Comparison of ENCODE assay signal across 8 mouse cellular contexts in the genomic region with DNA sequence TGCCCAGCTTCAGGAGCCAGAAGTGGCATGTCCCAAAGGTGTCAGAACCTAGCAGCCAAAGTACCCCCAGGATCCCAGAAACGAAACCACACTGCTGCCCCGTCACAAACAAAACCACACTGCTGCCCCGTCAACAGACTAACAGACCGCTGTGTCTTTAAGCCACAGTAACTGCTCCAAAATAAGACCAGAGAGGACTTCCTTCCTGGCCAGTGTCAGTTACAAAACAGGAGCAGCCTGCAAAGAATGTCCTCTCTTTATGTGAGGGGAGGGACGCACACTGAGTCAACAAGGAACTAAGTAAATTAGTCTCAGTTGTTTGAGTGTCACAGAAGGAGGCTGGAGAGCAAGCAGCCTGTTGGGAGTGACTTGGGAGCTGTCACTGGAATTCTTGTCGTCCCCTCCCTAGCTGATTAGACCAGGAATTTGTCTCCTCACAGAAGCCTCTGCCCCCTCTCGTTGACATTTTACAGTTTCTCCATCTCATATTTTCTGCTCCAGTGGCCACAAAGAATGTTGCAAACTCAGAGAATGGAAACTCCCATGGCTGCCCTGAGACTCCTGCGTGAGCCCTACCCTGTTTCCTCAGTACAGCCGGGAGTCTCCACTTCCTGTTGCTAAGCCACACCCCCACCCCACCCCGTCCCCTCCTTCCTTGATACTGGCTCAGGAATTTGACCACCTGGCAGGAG. TPM values are rescaled to one million over a fixed set of nuclear protein-coding genes. Genes with fewer than 3 reads are reported as not detected.
DNase-seq lines count a peak whose midpoint lies in the region.

No protein-coding gene starts in this region.

- H3K9me3 ChIP-seq in megakaryocyte, embryonic 14.5 days: peaks cover 4% of the 10 kb centered on the region

- peak overlapping the region; percentile 87 for H3K4me3 ChIP-seq in megakaryocyte, embryonic 14.5 days (replicated peaks)

- H3K4me1 ChIP-seq in megakaryocyte, embryonic 14.5 days: peaks cover 38% of the 10 kb centered on the region

- H3K27me3 ChIP-seq in megakaryocyte, embryonic 14.5 days (replicated peaks): peaks cover 8% of the 10 kb centered on the region

- intact Hi-C loops in heart, postnatal 10 days (cut with DNase I): no loop called here

- peak; percentile 45 for DNase-seq in adrenal gland, postnatal 14 days
- no peak for DNase-seq in adrenal gland, adult 8-10 months
- DNase-seq in embryo, embryonic 10.5 days (ENCODE audit: low spot score): peak; percentile 64
- DNase-seq in heart, postnatal 10 days: peak; percentile 62 to 64
- DNase-seq in kidney, postnatal 36 days: peak; percentile 71 to 74
- DNase-seq in yolk sac, embryonic 10.5 days (ENCODE audit: low spot score): peak; percentile 77
- no peak for DNase-seq in right cerebral cortex, adult 18-20 months

- H3K36me3 ChIP-seq in megakaryocyte, embryonic 14.5 days (replicated peaks; ENCODE audit: low read length): peaks cover 5% of the 10 kb centered on the region

RNA-seq across cellular contexts. Expression of a gene that starts 50.8 kb away (rescaled TPM):
- total RNA-seq in adrenal gland, postnatal 14 days (2021): 32.4 and 38.9 TPM in 2 replicates
- 10 to 100 TPM in 3 of 4 experiments, 1 to 10 TPM in 1; 9.6 to 20.2 (median 13.6) TPM for total RNA-seq in adrenal gland, adult 8-10 months (2022)
- total RNA-seq in heart, postnatal 10 days (2021): 100 to 1,000 TPM; 101 to 104 TPM
- not detected in 2 replicates for polyA plus RNA-seq in megakaryocyte, embryonic 14.5 days (2012; ENCODE audit: insufficient read depth, low replicate concordance)

Comparison
In these comparisons a context has a peak if more than half of its experiments do, and no peak if none do; other contexts are left out.
1. DNase-seq: peak in adrenal gland, postnatal 14 days (single experiment), embryo, embryonic 10.5 days (single experiment), heart, postnatal 10 days (2 of 2), kidney, postnatal 36 days (2 of 2) and yolk sac, embryonic 10.5 days (single experiment); none in adrenal gland, adult 8-10 months (single experiment) and right cerebral cortex, adult 18-20 months (single experiment).